Mouse (Mus musculus): ENCODE data around the gene Grhl1. TPM values are rescaled to one million over a fixed set of nuclear protein-coding genes. Genes with fewer than 3 reads are reported as not detected.
"Not testable (repeated sequence)": the region's sequence is repeated elsewhere in the genome, so short reads cannot be mapped to it uniquely, and the experiment has no call there.

The Grhl1 gene
- total RNA-seq, 2 experiments from 2014 or later = 0.35 to 0.54 TPM

DNA sequence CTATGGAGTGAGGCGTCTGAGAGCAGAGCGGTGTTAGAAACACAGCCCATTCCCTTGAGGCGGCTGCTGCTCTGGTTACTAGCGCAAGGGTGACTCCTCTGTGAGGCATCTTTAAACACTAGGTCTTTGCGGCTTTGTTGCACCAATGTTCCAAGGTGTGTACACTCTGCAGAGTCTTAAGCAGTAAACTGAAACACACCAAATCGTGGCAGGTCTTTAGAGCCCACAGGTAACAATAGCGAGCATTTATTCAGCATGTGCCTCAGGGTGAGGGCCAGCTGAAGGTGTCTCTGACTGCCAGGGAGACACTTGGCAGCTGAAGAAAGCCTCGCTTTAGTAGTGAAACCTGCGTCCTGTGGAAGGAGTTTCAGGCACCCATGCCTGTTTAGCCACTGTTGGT is 20.0 kb downstream of the Grhl1 start:
- DNase-seq = no peak

DNA sequence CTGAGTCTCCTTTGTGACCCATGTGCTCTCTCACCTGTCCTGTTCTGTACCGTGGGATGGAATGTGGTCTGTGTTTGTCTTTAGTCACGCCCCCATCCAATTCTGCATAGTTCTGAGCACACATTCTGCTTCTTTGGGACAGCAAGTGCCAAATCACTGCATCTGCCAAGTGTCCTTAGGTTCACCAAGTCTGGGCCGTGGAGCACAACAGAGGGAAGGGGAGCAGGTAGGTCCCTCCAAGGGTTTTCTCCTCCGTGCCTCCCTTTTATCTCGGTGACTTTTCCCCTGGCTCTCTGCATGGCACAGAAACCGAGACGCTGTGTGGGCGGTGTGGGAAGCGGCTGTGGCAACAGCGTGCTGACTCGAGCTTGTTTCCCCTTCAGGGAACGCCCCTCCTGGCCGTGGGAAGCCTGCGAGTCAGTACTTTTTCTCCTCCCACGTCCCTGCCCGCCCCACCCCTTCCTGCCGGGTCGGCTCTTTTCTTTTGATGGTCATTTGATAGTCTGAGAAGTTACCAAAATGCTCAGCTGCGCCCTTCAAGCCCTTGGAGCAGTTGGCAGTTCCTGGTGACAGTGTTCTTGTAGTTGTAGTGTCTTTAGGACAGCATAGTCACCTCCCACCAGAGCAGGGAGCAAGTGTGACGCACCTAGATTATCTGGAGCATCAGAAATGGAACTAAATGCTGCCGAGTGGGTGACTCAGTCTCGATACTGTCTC is 21.0 kb downstream of the Grhl1 start:
- DNase-seq = peak; percentile 85 to 89

DNA sequence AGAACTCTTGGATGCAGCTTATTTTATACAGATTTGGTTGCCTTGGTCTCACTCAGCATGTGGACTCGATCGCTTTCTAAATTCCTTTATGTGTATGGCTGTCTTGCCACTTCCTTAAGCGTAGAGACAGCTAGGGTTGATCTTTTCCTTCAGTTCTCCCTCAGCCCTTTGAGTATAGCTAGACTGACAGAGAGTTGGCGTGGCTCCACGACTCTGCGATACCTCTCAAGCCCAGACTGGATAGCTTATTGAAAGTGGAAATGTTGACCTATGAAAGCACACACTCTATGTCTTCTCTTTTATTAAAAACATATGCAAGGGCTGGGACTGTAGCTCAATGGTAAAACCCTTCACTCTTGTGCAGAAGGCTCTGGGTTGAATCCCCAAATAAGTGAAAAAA is 25.3 kb downstream of the Grhl1 start:
- no peak for DNase-seq

DNA sequence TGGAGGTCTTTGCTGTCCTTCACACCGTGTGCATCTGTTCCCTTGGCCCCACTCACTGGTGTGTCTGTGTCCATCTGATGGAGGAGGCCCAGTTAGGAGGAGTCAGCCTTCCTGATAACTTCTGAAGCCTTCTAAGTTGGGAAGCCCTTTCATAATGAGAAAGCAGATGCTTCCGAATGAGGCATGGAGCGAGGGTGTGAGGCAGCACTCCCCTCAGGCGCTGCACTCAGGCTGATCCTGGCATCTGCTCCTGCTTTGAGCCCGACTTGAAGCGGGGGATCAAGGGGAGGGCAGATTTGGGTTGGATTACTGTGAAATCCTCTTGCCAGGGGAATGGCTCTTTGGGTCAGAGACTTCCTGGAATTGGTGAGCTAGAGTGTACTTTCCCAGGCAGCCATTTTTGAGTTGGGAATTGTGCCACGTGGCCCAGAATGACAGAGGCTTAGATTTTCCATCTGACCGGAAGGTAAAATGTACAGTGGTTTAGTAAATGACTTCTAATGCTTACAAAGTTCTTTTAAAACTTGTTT is 27.3 kb downstream of the Grhl1 start:
- no peak for DNase-seq

DNA sequence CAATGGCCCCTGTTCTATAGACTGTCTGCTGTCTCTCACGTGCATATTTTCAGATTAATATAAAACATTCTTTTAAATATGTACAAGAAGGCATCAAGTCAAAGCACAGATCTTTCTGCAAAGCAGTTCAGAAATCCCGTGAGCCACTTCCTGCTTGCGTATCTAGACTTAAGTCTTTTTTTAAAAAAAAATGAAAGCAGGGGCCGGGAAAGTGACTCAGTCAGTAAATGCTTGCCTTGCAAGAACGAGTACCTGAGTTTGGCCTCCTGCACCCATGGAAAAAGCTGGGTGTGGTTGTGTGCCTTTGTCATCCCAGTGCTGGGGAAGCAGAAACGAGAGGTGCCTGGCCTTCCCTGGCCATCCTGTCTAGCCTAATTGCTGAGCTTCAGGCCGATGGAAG is 28.0 kb downstream of the Grhl1 start:
- DNase-seq = no peak

DNA sequence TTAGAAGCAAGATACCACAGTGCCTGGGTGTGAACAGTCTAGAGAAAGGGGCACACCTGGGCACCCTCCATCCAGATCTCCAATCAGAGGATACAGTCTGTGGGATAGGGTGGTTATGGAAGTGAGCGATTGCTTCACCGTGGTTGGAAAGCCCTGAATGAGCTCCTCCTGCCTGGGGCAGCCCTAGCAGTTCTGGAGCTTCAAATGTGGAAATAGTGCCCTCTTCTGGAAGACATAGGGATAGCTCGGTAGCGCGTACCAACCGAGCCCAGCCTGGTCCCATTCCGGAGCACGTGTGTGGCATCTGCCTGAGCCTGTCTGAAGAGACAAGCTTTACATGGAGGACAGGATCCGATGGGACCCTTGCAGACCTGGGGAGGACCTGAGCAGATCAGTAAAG is 28.7 kb downstream of the Grhl1 start:
- peak; percentile 85 to 88 for DNase-seq

DNA sequence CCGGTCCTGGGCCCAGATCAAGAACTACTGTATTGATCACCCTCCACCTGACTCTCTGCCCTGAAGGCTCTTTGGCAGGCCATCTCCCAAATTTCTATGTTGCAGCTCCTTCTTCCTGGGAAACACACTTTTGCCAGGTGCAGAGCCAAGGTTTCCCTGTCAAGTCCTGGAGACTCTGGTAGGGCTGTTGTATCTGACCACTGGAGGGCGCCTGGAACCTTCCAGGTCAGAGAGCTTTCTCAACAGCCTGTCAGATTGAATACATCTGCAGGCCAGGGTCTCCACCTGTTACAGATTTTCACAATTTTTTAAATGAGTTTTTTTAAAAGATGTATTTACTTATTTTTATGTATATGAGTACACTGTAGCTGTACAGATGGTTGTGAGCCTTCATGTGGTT is 31.2 kb downstream of the Grhl1 start:
- peak; percentile 69 to 90 for DNase-seq

DNA sequence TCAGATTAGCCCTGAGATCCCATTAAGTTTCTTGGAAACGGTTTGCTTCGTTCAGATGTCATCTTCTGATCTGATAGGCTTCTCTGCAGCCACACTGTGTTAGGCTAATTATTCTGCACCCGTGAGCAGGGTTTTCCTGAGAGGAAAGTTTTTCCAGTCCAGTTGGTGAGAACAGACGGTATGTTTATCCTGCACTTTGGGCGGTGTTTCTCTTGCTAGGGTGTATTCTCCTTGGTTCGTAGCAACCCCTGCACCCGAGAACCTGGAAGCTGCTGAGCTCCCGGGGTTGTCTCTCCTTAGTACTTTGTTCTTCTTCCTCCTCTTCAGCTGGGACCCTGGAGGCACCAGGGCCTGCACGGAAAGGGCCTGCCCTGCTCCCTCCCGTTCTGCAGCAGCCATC is 34.1 kb downstream of the Grhl1 start:
- DNase-seq = no peak

DNA sequence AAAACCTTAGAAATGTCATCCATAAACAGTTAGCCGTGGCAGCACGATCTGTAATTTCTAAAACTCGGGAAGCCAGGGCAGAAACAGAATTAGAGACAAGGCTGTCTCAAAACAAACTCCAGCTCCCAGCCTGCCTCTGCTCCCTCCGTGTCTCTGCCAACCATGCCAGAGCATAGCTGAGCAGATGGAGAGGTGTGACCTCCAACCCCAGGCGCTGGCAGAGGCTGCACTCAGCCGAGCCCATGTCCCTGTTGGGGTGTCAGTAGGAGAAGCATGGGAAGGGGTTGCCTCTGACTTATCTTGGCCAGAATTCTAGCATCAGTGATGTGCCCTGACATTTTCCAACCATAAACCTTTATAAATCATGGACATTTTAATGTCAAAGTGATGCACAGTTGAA is 40.5 kb downstream of the Grhl1 start:
- DNase-seq = no peak

DNA sequence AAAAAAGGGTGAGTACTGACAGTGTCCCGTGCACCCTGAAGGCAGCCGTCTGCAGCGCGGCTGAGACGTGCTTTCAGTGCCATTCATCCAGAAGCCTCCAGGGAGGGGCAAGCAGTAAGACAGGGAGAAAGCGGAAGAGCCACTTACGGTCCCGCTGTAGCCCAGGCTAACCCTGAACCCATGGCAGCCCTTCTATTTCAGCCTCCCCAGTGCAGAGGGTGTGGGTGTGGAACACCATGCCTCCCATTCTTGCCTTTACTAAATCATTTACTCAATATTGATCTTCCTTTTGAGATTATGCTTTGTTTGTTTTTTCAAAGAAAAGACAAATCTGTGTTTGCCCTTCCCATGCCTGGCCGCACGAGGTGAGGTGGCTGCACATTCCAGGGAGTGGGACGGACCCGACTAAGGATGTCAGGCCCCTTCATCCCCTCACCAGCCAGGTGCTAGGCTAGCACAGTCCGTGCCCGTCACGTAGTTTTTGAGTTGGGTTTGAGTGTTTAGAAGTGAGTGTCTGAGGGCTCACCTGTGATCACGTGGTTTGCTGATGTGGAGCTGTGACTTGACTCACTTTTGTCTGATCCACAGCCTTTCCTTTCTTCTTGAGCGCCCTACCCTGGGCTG is 42.5 kb downstream of the Grhl1 start:
- DNase-seq = no peak

DNA sequence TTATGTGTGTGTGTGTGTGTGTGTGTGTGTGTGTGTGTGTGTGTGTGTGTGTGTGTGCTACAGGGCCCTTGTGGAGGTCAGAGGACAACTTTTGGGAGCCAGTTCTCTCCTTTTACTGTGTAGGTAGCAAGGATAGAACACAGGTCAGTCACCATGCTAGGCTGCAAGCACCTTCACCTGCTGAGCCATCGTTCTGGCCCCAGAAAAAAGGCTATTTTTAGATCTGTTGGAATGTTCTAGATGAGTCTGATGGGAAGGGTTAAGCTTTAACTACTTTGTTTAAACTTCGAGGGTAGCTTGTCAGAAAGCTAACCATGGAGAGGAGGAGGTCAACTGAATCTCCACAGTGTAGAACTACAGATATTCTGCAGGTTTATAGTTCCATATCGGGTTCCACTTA is 43.1 kb downstream of the Grhl1 start:
- no peak for DNase-seq

DNA sequence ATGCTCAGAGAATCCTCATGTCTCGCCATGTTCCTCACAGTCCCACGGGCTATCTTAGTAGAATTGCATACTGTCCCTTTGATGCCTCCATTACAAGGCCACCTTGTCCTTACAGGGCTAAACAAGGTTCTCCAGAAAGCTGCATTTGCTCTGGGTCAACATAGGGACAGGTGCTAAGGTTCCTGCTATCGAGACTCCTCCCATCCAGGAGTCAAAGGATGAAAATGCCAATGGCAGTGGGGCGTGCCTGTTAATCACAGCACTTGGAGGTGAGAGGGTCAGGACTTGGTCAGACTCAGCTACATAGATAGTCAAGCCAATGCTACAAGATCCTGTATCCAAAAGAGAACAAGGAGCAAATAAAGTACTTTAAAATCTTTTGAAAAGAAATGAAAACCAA is 47.4 kb downstream of the Grhl1 start:
- no peak for DNase-seq

DNA sequence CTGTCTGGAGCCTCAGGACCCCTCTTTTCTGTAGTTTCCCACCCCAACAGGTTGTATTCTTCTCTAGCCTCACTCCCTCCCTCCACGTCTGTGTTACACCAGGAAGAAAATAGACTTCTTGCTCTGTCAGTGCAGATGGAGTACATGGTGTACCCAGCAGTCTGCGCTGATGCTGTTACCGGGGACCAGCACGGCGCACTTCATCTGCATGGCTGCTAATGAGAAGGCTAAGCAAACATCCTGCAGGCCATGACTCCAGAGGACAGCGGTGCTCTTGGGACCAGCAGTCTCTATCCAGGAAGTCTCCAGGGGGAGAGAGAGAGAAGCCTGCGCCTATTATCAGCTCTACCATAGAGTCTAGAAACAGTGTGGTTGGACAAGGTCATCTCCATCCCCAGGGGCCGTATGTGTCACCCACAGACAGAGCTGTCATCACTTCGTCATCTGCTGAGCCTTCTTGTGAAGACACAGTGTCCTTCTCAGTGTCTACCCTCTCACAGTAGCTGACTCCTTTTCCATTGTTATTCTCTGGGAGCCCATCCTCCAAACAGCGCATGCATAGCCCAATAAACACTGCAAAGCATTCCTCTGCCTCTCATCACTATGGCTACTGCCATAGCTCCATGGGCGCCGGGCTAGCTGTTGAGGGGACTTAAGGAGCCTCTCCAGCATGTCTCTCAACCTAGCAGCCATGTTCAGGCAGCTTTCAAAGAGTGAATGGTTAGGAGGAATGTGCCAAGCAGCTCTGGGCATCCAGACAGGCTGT is 51.6 kb downstream of the Grhl1 start:
- DNase-seq = peak in 1 of 2 experiments; percentile 23

DNA sequence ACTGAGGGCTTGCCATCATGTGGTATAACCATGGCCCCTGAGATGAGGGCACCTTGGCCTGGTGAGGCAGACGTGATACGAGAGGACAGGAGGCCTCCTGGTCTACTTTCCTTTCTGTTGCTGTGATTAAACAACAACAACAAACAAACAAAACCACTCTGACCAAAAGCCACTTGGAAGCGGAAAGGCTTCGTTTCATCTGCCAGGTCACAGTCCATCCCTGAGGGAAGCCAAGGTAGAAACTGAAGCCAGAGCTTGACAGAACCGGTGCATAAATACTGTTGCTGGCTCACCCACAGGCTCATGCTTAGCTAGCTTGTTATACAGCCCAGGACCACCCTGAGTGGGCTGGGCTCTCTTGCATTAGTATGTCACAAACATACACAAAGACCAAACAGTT is 54.3 kb downstream of the Grhl1 start:
- DNase-seq = no peak

DNA sequence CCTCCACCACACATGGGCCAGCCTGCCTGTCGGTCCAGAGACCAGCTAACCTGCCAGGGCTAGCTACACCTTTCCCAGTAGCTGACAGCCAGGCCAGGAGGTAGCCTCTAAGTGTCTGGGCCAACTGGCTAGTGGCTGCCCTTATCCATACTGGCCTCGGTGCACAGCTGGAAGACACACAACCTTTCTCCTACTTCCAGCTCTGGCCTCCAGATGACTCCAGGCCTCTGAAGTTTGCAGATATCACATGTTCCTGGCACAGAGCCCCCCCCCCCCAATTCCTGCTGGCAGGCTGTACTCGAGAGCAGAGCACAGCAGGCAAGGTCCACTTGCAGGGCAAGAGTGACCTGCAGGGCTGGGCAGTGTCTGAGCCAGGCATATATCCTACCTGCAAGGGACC is 55.1 kb downstream of the Grhl1 start:
- DNase-seq = peak in 1 of 2 experiments; percentile 62

DNA sequence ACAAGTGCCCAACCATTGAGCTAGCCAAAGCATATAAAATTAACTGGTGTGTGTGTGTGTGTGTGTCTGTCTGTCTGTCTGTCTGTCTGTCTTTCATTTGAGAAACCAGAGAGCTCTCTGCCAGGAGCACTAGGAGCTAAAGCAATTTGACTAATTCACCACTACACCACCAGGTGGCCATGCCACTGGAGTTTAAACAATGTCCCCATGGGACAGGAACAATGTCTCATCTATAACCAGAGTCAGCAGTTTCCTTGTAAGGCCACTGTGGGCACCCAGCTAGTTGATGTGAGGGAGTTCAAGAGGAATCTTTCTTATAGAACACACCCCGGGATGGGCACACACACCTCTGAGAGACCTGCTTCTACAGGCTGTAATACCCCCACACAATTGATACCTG is 58.1 kb downstream of the Grhl1 start:
- DNase-seq = peak; percentile 61 to 67

DNA sequence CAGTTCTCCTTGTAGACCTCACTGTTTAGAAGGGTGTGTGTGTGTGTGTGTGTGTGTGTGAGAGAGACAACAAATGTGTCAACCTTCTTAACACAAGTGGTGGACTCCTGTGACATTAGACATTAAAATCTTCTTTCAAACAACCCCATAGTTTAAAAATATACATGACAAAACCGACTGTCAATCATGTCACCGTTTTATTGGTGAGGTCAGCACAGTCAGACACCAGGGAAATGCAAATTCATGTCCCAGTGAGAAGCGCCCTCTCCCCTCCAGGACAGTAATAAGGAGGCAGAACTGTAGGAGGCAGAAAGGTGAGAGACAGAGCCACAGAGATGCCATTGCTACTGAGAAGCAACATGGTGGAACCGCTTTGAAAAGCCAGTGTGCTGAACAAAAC is 60.3 kb downstream of the Grhl1 start:
- DNase-seq = no peak

DNA sequence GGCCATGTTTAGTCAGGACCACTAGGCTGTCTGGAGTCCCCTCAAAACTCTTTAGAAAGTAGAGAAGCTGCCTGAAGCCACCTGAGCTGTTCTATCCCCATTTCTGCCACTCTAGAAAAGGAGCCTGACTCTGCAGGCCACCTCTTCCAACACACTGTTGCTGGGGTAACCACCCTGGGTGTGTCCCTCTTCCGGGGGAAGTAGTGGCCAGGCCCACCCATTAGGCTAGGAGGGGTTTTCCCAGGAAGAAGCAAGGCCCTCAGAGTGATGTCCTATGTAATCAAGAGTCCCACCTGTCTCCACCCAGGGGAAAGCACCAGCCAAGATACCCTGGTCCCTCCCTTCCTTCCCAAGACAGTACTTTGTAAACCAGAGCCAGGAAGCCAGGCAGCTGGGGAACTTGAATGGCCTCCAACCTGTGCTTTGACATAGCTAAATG is 61.7 kb downstream of the Grhl1 start:
- DNase-seq = peak; percentile 76 to 90

DNA sequence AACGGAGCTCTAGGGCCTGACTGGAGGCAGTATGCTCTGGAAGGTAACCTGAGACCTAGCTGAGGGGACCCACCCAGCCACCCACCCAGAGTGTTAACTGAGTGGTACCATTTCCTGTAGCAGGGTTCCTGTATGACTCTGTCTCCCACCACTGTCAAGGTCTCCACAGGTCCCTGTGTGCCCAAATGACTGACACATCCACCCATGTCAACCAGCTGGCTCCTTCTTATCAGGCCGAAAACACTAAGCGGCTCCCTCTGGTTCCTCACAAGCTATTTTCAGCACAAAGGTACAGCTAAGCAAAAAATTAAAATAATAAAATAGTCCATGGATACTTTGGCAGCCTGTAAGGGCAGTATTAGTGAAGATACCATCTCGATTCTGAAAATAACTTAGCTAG is 62.1 kb downstream of the Grhl1 start:
- DNase-seq = no peak

DNA sequence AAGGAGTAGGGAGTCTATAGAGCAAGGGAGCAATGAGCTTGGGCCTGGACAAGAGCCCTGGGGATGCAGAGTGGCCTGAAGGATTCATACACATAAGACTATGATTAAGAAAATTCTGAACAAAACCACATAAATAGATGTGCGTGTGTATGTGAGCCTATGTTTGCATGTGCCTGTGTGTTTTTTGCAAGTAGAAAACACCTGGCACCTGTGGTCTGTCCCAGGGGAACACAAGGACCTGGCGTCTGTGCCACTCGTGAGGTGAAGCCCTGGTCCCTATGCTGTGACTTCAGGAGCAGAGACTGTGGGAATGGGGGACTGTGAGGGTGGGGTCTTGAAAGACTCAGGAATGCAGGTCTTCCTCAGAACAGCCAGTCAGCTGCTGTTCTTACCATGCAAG is 62.6 kb downstream of the Grhl1 start:
- no peak for DNase-seq

DNA sequence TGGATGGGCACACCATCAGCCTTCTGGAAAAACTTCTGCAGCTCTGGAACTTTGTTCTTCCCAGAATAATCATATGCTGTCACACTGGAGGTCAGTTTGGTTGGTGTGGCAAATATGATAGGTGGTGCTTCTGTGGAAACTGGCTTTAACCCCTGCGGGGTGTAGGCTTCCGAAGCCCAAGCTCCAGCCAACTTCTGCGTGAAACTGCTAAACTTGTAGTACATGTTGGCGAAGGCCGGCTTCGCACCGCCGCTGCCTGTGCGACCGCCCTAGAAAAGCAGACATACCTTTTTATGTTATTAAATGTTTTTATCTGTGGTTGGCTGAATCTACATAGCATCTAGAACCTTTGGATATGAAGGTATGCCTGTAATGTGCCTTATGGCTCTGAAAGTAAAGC is 66.7 kb downstream of the Grhl1 start:
- DNase-seq = not testable (repeated sequence)

DNA sequence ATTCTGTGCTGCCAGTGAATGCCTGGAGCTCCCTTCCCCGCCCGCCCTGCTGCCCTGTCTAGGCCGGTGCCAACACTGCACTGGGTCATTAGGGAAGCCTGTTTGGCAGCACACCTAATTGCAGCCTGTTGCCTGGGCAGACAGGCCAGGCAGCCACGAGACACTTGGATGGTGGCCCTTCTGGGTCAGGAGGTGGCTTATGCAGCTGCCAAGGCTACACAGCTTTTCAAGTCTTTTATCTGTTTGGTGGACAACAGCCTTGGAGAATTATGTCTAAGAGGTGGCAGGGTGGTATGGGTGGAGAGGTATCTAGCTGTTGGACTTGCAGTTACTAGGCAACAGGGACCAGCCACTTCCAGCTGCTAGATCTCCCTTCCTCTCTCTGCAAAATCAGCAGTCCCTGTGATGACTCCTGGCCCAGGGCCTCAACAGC is 70.3 kb downstream of the Grhl1 start:
- peak; percentile 85 to 89 for DNase-seq

DNA sequence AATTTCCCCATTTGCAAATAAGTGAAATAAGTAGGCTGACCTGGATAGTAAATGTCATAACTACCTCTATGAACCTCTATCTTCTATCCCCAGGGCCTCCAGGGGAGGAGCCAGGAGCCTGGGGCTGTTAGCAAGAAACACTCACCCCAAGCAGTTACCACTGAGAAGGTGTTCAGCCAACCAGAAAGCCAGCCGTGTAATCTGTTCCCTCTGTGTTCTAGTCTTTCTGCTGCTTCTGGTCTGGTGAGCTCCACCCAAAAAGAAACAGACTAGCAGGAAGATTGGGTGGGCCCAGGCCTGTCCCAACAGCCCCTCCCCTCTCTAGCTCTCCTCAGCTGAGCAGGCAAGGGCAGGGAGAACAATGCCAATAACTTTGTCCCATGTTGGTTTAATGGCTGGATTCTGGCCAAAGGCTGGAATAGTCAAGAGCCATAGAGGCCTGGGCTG is 72.1 kb downstream of the Grhl1 start:
- DNase-seq = peak; percentile 55 to 69
